Mouse (Mus musculus) intestine, postnatal 0 days (tissue): Measurements from ENCODE around the gene Syt6. TPM values are rescaled to one million over a fixed set of nuclear protein-coding genes. Genes with fewer than 3 reads are reported as not detected.
A peak's percentile ranks its signal among the peaks of the same experiment; 100 is the strongest.

Experiments
- ATAC-seq: fragments of 200-750 bp; cut with Nextera tagmentation; 2 replicates; pipeline ENCODE4 v1.8.0; 2017; ENCODE audit warnings: mild to moderate bottlenecking, moderate TSS enrichment, moderate library complexity
- H3K27ac ChIP-seq: fragments of 300-500 bp; sonication (generic); 2 replicates; pipeline ENCODE4 v1.5.1; 2014; ENCODE audit warnings: mild to moderate bottlenecking, low read depth, low read length, moderate library complexity
- H3K27me3 ChIP-seq: fragments of 300-500 bp; sonication (generic); replicated peaks from 2 replicates; pipeline ENCODE4 v1.6.1; 2014; ENCODE audit warnings: low read length, mixed read lengths; ENCODE audit not compliant: control insufficient read depth, insufficient read depth
- H3K36me3 ChIP-seq: fragments of 300-500 bp; sonication (generic); 2 replicates; pipeline ENCODE4 v1.6.1; 2014; ENCODE audit warnings: mild to moderate bottlenecking, moderate library complexity; ENCODE audit not compliant: control insufficient read depth, insufficient read depth
- H3K4me1 ChIP-seq: fragments of 300-500 bp; sonication (generic); replicated peaks from 2 replicates; pipeline ENCODE4 v1.6.1; 2014; ENCODE audit warnings: antibody characterized with exemption, low read length, mixed read lengths; ENCODE audit not compliant: control insufficient read depth, insufficient read depth
- H3K4me2 ChIP-seq: fragments of 300-500 bp; sonication (generic); replicated peaks from 2 replicates; pipeline ENCODE4 v1.6.1; 2014; ENCODE audit warnings: low read depth, mild to moderate bottlenecking, moderate library complexity
- H3K4me3 ChIP-seq: fragments of 300-500 bp; sonication (generic); 2 replicates; pipeline ENCODE4 v1.5.1; 2014; ENCODE audit warnings: low read depth, low read length
- H3K9ac ChIP-seq: fragments of 300-500 bp; sonication (generic); 2 replicates; pipeline ENCODE4 v1.6.1; 2014; ENCODE audit warnings: mild to moderate bottlenecking, low read depth, low read length
- H3K9me3 ChIP-seq: fragments of 300-500 bp; sonication (generic); 2 replicates; pipeline ENCODE4 v1.6.1; 2016; ENCODE audit warnings: mixed run types; ENCODE audit not compliant: control insufficient read depth
- CTCF ChIP-seq: sonication (generic); IDR thresholded peaks from 2 replicates; pipeline ENCODE4 v1.5.1; 2016; ENCODE audit warnings: low read depth, mild to moderate bottlenecking, control low read depth, antibody characterized with exemption, moderate library complexity
- WGBS: fragments of 180-500 bp; shearing (Covaris S2); extraction: QIAGEN DNeasy Blood & Tissue Kit; methylation state at CpG from one replicate; pipeline ENCODE4 v1.1.7; 2014; 5-methylcytosine and 5-hydroxymethylcytosine counted together
- polyA plus RNA-seq: library from polyadenylated mRNA; unstranded; fragments of >200 nt; fragmentation: Nextera tagmentation; extraction: Ambion mirVana; gene quantifications from 2 replicates; pipeline ENCODE4 v1.2.1, GENCODE M21; 2015

Gene Syt6
- polyA plus RNA-seq = 0.56 and 0.60 TPM in 2 replicates

DNA sequence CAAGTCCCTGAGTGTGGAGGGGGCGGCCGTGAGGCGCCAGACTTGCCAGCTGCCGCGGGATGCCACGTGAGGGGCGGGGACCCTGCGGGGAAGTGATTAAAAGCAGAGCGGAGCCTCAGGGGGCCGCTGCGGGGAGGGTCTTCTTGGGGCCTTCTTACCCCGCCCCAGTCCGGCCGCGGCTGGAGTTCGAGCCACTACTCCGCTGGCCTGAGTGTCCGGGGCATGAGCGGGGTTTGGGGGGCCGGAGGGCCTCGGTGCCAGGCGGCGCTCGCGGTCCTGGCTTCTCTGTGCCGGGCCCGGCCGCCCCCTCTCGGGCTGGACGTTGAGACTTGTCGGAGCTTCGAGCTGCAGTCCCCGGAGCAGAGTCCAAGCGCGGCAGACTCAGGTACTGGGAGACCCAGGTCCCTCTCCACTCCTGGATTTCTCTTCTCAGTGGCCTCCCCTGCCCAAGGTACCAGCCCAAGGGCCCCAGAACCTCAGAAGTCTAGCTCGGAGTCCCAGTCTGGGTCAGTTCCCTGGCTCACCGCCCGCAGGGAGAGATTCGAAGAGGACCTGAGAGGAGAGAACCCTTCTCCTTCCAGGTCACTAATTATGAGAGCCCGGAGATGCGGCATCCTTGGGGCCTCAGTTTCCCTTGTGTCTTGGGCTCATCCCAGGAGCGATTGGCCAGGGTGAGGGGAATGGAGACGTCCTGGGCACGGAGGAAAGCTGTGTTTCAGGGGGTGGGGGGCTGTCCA is at the start of gene Syt6:
Syt6 (plus strand) TSS at position 76 of the 737 bp plus-strand sequence.
- no peak for ATAC-seq
- under 1% methylated on average over 44 of the region's 44 CpGs for WGBS
- Histone ChIP-seq H3K9ac (no peak within 1 kb of the TSS), H3K9me3 (no peaks in the 10 kb centered on the region), H3K36me3 (no peaks in the 10 kb centered on the region), H3K27ac (no peak within 1 kb of the TSS), H3K4me3 (peak within 1 kb of the TSS; percentile 38), H3K4me1 (no peaks in the 10 kb centered on the region), H3K27me3 (peaks cover 64% of the 10 kb centered on the region), H3K4me2 (peak within 1 kb of the TSS; percentile 69)
- TF ChIP-seq CTCF = no peak

DNA sequence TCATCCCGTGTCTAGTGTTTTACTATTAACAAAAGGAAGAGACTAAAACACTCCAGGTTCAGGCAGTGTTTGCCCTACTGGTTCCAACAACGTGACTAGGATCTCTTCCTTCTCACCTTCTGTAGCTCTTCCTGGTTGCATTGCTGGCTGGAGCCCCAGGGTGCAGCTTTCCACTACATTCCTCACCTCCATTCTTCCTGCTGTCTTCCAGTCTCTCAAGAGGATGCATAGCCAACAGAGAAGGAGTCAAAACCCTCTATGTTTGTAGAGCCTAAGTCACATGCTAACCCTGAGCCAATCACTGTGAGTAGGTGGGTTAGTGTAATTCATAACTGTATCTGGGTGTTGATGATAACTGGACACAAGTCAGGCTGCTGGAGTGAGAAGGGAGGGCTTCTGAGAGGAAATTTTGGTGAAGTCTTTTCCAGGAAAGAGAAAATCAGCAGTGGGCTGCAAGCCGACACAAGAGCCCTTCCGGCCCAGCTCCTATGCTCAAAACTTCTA is 48.8 kb upstream of the Syt6 start:
- TF ChIP-seq CTCF = no peak
- Histone ChIP-seq H3K27me3 (no peaks in the 10 kb centered on the region), H3K9me3 (no peaks in the 10 kb centered on the region), H3K4me2 (no peak overlapping the region), H3K9ac (no peak overlapping the region), H3K4me1 (no peaks in the 10 kb centered on the region), H3K4me3 (no peak overlapping the region), H3K36me3 (no peaks in the 10 kb centered on the region), H3K27ac (no peak overlapping the region)
- ATAC-seq = no peak
- 64% methylated on average over 4 of the region's 4 CpGs for whole genome bisulfite sequencing

GRCm38 (mm10) chr3:103526864-103527263 is 48.2 kb upstream of the Syt6 start:
- no peak overlapping the region for H3K9ac ChIP-seq
- H3K4me3 ChIP-seq = no peak overlapping the region
- H3K36me3 ChIP-seq = no peaks in the 10 kb centered on the region
- no peaks in the 10 kb centered on the region for H3K4me1 ChIP-seq
- H3K27ac ChIP-seq = no peak overlapping the region
- H3K9me3 ChIP-seq = no peaks in the 10 kb centered on the region
- ATAC-seq = no peak
- H3K27me3 ChIP-seq = no peaks in the 10 kb centered on the region
- WGBS = 13% methylated on average over 2 of the region's 2 CpGs
- no peak for TF ChIP-seq CTCF
- no peak overlapping the region for H3K4me2 ChIP-seq

DNA sequence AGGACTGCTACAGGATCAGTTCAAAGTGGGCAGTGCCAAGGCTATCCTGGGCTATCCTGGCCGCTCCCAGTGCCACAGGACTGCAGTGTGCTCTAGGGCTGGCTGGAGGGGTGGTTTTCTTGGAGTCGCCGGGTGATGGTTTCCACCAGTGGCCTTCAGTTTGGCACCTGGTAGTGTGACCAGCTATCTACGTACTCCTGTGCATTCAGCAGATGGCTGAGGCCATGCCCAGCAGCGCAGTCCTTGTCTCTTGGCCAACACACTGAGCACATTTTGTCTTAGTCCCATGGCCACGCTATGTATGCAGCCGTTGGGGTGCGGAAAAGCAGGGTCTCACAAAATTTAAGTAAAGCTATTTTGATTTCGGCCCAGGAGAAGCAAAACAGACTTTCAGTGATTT is 41.0 kb upstream of the Syt6 start:
- Histone ChIP-seq H3K27ac (no peak overlapping the region), H3K9ac (no peak overlapping the region), H3K36me3 (no peaks in the 10 kb centered on the region), H3K4me1 (no peaks in the 10 kb centered on the region), H3K4me3 (no peak overlapping the region), H3K4me2 (no peak overlapping the region), H3K9me3 (no peaks in the 10 kb centered on the region), H3K27me3 (no peaks in the 10 kb centered on the region)
- 91% methylated on average over 9 of the region's 9 CpGs for WGBS
- ATAC-seq = no peak
- no peak for TF ChIP-seq CTCF

GRCm38 (mm10) chr3:103535207-103535606 is 39.8 kb upstream of the Syt6 start:
- Histone ChIP-seq H3K4me3 (no peak overlapping the region), H3K9ac (no peak overlapping the region), H3K27me3 (no peaks in the 10 kb centered on the region), H3K4me1 (no peaks in the 10 kb centered on the region), H3K36me3 (no peaks in the 10 kb centered on the region), H3K4me2 (no peak overlapping the region), H3K27ac (no peak overlapping the region), H3K9me3 (no peaks in the 10 kb centered on the region)
- 43% methylated on average over 5 of the region's 5 CpGs for WGBS
- no peak for TF ChIP-seq CTCF
- no peak for ATAC-seq

DNA sequence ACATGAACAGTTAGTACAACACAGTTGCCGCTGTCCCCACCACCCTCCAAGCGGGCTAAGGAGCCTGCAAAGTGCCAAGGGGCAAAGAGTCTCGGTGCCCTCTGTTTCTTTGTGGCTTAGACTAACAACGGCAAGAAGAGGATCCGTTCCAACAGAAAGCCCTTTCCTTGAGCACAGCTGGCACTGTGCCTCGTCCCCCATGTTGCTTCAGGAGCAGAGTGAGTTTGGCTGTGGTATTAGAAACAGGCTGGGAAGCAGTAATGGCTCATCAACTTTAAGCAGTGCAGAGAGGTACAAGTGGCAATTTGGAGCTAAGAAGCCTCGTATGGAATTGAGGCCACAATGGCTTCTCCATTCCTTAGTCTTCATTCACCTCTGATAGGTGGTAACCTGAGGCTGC is 35.9 kb upstream of the Syt6 start:
- no peak for ATAC-seq
- TF ChIP-seq CTCF = no peak

More for the DNA sequence above, 35.9 kb upstream of the Syt6 start:
- Histone ChIP-seq H3K4me3 (no peak overlapping the region), H3K36me3 (no peaks in the 10 kb centered on the region), H3K27me3 (no peaks in the 10 kb centered on the region), H3K4me2 (no peak overlapping the region), H3K9ac (no peak overlapping the region), H3K27ac (no peak overlapping the region), H3K9me3 (no peaks in the 10 kb centered on the region), H3K4me1 (no peaks in the 10 kb centered on the region)
- WGBS = 75% methylated on average over 7 of the region's 7 CpGs
